8 mouse cellular contexts compared by ENCODE assay signal in the genomic region with DNA sequence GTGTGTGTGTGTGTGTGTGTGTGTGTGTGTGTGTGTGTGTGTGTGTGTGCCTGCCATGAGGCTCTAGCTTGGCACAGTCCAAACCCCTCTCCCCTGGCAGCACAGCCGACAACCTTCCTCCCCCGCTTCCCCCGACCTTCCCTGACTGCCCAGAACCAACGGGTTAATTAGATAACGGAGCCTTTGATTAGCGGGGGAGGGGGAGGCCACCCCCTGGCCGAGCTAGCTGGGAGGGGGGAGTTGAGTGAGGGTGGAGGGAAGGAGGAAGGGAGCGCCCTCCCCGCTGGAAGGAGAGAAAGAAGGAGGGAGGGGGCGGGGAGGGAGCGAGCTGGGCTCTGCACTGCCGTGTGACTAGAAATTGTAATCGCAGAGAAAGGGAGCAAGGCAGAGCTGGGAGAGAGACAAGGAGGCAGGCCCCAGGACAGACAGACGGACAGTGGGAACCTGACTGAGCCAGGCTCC. TPM values are rescaled to one million over a fixed set of nuclear protein-coding genes. Genes with fewer than 3 reads are reported as not detected.
DNase-seq lines count a peak whose midpoint lies in the region; ATAC-seq and TF ChIP-seq lines count a peak whose summit lies in the region.

No protein-coding gene starts in this region.

- H3K9ac ChIP-seq in lung, embryonic 16.5 days (ENCODE audit: low read length) = peak overlapping the region; percentile 27
- H3K9ac ChIP-seq in hindbrain, embryonic 16.5 days (ENCODE audit: low read depth, low read length) = peak overlapping the region; percentile 95
- peak overlapping the region; percentile 100 for H3K9ac ChIP-seq in midbrain, postnatal 0 days (replicated peaks; ENCODE audit: low read length, poor library complexity, severe bottlenecking)

- under 1% methylated on average over 12 of the region's 14 CpGs for WGBS in lung, embryonic 16.5 days
- WGBS in embryonic facial prominence, embryonic 10.5 days = 1% methylated on average over 14 of the region's 14 CpGs
- WGBS in hindbrain, embryonic 16.5 days = 0% methylated on average over 14 of the region's 14 CpGs
- 0% methylated on average over 14 of the region's 14 CpGs for WGBS in midbrain, postnatal 0 days

- DNase-seq in lung, postnatal 14 days = no peak
- DNase-seq in embryonic facial prominence, embryonic 10.5 days (ENCODE audit: low spot score) = peak; percentile 57
- peak; percentile 91 for DNase-seq in midbrain, postnatal 0 days (ENCODE audit: low spot score)
- DNase-seq in adrenal gland, adult 2 months = no peak
- DNase-seq in ovary, postnatal 36 days (ENCODE audit: low spot score) = no peak

- H3K36me3 ChIP-seq in lung, embryonic 16.5 days (ENCODE audit: control insufficient read depth, insufficient read depth, low read length) = no peaks in the 10 kb centered on the region
- H3K36me3 ChIP-seq in embryonic facial prominence, embryonic 10.5 days (replicated peaks) = peaks cover 17% of the 10 kb centered on the region; the same call in 1 of the 2 replicates
- H3K36me3 ChIP-seq in hindbrain, embryonic 16.5 days (ENCODE audit: control insufficient read depth, insufficient read depth, low read length) = 0 out of 2 replicates have a peak, but pooled peaks cover 6% of the 10 kb centered on the region
- peaks cover 11% of the 10 kb centered on the region; the same call in 1 of the 2 replicates for H3K36me3 ChIP-seq in midbrain, postnatal 0 days (ENCODE audit: insufficient read depth, low read length)

- H3K27me3 ChIP-seq in lung, embryonic 16.5 days (ENCODE audit: control insufficient read depth, insufficient read depth, low read depth, low read length) = peaks cover 66% of the 10 kb centered on the region
- H3K27me3 ChIP-seq in embryonic facial prominence, embryonic 10.5 days (replicated peaks; ENCODE audit: low read depth, poor library complexity, severe bottlenecking) = peaks cover 93% of the 10 kb centered on the region
- no peaks in the 10 kb centered on the region for H3K27me3 ChIP-seq in hindbrain, embryonic 16.5 days (replicated peaks; ENCODE audit: control insufficient read depth, insufficient read depth, low read length)
- H3K27me3 ChIP-seq in midbrain, postnatal 0 days (ENCODE audit: insufficient read depth, low read length) = no peaks in the 10 kb centered on the region

- ATAC-seq in lung, embryonic 16.5 days (ENCODE audit: low read depth) = peak; percentile 49; the same call in 1 of the 2 replicates
- ATAC-seq in hindbrain, embryonic 16.5 days = peak; percentile 80
- ATAC-seq in midbrain, postnatal 0 days (ENCODE audit: low FRiP score) = peak; percentile 76
- no peak for ATAC-seq in CD4-positive, CD25-positive, alpha-beta regulatory T cell, adult 4 months

- peak overlapping the region; percentile 44 for H3K4me2 ChIP-seq in lung, embryonic 16.5 days (ENCODE audit: low read depth, low read length)
- H3K4me2 ChIP-seq in hindbrain, embryonic 16.5 days (ENCODE audit: low read length) = peak overlapping the region; percentile 85
- H3K4me2 ChIP-seq in midbrain, postnatal 0 days (ENCODE audit: low read depth, low read length, poor library complexity, severe bottlenecking) = peak overlapping the region; percentile 86

- H3K4me1 ChIP-seq in lung, embryonic 16.5 days (replicated peaks; ENCODE audit: control insufficient read depth, insufficient read depth, low read length) = 0 out of 2 replicates have a peak, but pooled peaks cover 5% of the 10 kb centered on the region
- H3K4me1 ChIP-seq in embryonic facial prominence, embryonic 10.5 days = peaks cover 40% of the 10 kb centered on the region
- peaks cover 38% of the 10 kb centered on the region for H3K4me1 ChIP-seq in hindbrain, embryonic 16.5 days (ENCODE audit: control insufficient read depth, insufficient read depth, low read depth, low read length)
- H3K4me1 ChIP-seq in midbrain, postnatal 0 days (ENCODE audit: insufficient read depth, low read length) = peaks cover 17% of the 10 kb centered on the region

- H3K4me3 ChIP-seq in lung, embryonic 16.5 days (ENCODE audit: low read length) = peak overlapping the region; percentile 40
- H3K4me3 ChIP-seq in embryonic facial prominence, embryonic 10.5 days = peak overlapping the region; percentile 58
- peak overlapping the region; percentile 74 for H3K4me3 ChIP-seq in hindbrain, embryonic 16.5 days (ENCODE audit: low read length)
- H3K4me3 ChIP-seq in midbrain, postnatal 0 days (ENCODE audit: low read depth, low read length) = peak overlapping the region; percentile 77

- no peak for TF ChIP-seq CTCF in midbrain, postnatal 0 days (IDR thresholded peaks at IDR 0.05)

- no peak overlapping the region for H3K27ac ChIP-seq in lung, embryonic 16.5 days (ENCODE audit: low read length)
- peak overlapping the region; percentile 88 for H3K27ac ChIP-seq in embryonic facial prominence, embryonic 10.5 days (replicated peaks)
- peak overlapping the region; percentile 97 for H3K27ac ChIP-seq in hindbrain, embryonic 16.5 days (ENCODE audit: low read depth, low read length)
- H3K27ac ChIP-seq in midbrain, postnatal 0 days (ENCODE audit: low read depth, low read length) = peak overlapping the region; percentile 99

- H3K9me3 ChIP-seq in lung, embryonic 16.5 days (ENCODE audit: control insufficient read depth, low read length) = no peaks in the 10 kb centered on the region
- no peaks in the 10 kb centered on the region for H3K9me3 ChIP-seq in embryonic facial prominence, embryonic 10.5 days
- no peaks in the 10 kb centered on the region for H3K9me3 ChIP-seq in hindbrain, embryonic 16.5 days (ENCODE audit: control insufficient read depth, low read length)
- H3K9me3 ChIP-seq in midbrain, postnatal 0 days (ENCODE audit: low read length) = no peaks in the 10 kb centered on the region

RNA-seq across cellular contexts. Expression of a gene that starts 12.9 kb away (rescaled TPM):
- 0.36 and 0.57 TPM in 2 replicates for polyA plus RNA-seq in lung, embryonic 16.5 days (2015; fragmentation: Nextera tagmentation; extraction: Ambion mirVana)
- 0.68 and 1.1 TPM in 2 replicates for polyA plus RNA-seq in embryonic facial prominence, embryonic 10.5 days (2016; fragmentation: Nextera tagmentation; extraction: Ambion mirVana)
- polyA plus RNA-seq in hindbrain, embryonic 16.5 days (2015; fragmentation: Nextera tagmentation; extraction: Ambion mirVana) = 12.4 and 12.6 TPM in 2 replicates
- total RNA-seq in midbrain, postnatal 0 days (2014; rRNA removed) = 589 and 657 TPM in 2 replicates
- 24.2 and 26.9 TPM in 2 replicates for polyA plus RNA-seq in midbrain, postnatal 0 days (2015; fragmentation: Nextera tagmentation; extraction: Ambion mirVana)
- total RNA-seq in adrenal gland, adult 2 months (2021) = 1 to 10 TPM; 5.1 to 8.5 TPM
- 10.3 and 16.3 TPM in 2 replicates for polyA plus RNA-seq in adrenal gland, adult 2 months (2012; rRNA removed)
- polyA plus RNA-seq in CD4-positive, CD25-positive, alpha-beta regulatory T cell, adult 4 months (2017; shearing (Covaris generic)) = not detected

RNA-seq across cellular contexts. Expression of a gene that starts 23.5 kb away (rescaled TPM):
- 0.62 and 1.3 TPM in 2 replicates for polyA plus RNA-seq in lung, embryonic 16.5 days (2015; fragmentation: Nextera tagmentation; extraction: Ambion mirVana)
- polyA plus RNA-seq in embryonic facial prominence, embryonic 10.5 days (2016; fragmentation: Nextera tagmentation; extraction: Ambion mirVana) = 0.64 TPM in 1 of 2 replicates, not detected in the other
- polyA plus RNA-seq in hindbrain, embryonic 16.5 days (2015; fragmentation: Nextera tagmentation; extraction: Ambion mirVana) = 3.1 and 3.9 TPM in 2 replicates
- total RNA-seq in midbrain, postnatal 0 days (2014; rRNA removed) = 7.1 and 11.8 TPM in 2 replicates
- polyA plus RNA-seq in midbrain, postnatal 0 days (2015; fragmentation: Nextera tagmentation; extraction: Ambion mirVana) = 2.1 and 3.7 TPM in 2 replicates
- total RNA-seq in adrenal gland, adult 2 months (2021) = under 1 TPM in 1 of 2 experiments, not detected in 1; 0.75 TPM
- 0.91 and 2.4 TPM in 2 replicates for polyA plus RNA-seq in adrenal gland, adult 2 months (2012; rRNA removed)
- polyA plus RNA-seq in CD4-positive, CD25-positive, alpha-beta regulatory T cell, adult 4 months (2017; shearing (Covaris generic)) = under 1 TPM in 1 of 2 experiments, not detected in 1; 0.73 TPM

RNA-seq across cellular contexts. Expression of a gene that starts 26.1 kb away (rescaled TPM):
- polyA plus RNA-seq in lung, embryonic 16.5 days (2015; fragmentation: Nextera tagmentation; extraction: Ambion mirVana) = 115 and 116 TPM in 2 replicates
- polyA plus RNA-seq in embryonic facial prominence, embryonic 10.5 days (2016; fragmentation: Nextera tagmentation; extraction: Ambion mirVana) = 80.3 and 85.1 TPM in 2 replicates
- polyA plus RNA-seq in hindbrain, embryonic 16.5 days (2015; fragmentation: Nextera tagmentation; extraction: Ambion mirVana) = 42.5 and 46.2 TPM in 2 replicates
- 25.5 and 38.5 TPM in 2 replicates for total RNA-seq in midbrain, postnatal 0 days (2014; rRNA removed)
- polyA plus RNA-seq in midbrain, postnatal 0 days (2015; fragmentation: Nextera tagmentation; extraction: Ambion mirVana) = 22.7 and 25.4 TPM in 2 replicates
- total RNA-seq in adrenal gland, adult 2 months (2021) = 10 to 100 TPM; 51.2 to 61.7 TPM
- polyA plus RNA-seq in adrenal gland, adult 2 months (2012; rRNA removed) = 171 and 179 TPM in 2 replicates
- 10 to 100 TPM; 54.9 to 76.4 TPM for polyA plus RNA-seq in CD4-positive, CD25-positive, alpha-beta regulatory T cell, adult 4 months (2017; shearing (Covaris generic))

RNA-seq across cellular contexts. Expression of a gene that starts 54.6 kb away (rescaled TPM):
- 94.0 TPM in 2 replicates for polyA plus RNA-seq in lung, embryonic 16.5 days (2015; fragmentation: Nextera tagmentation; extraction: Ambion mirVana)
- polyA plus RNA-seq in embryonic facial prominence, embryonic 10.5 days (2016; fragmentation: Nextera tagmentation; extraction: Ambion mirVana) = 82.7 and 85.8 TPM in 2 replicates
- polyA plus RNA-seq in hindbrain, embryonic 16.5 days (2015; fragmentation: Nextera tagmentation; extraction: Ambion mirVana) = 145 and 150 TPM in 2 replicates
- total RNA-seq in midbrain, postnatal 0 days (2014; rRNA removed) = 247 and 273 TPM in 2 replicates
- polyA plus RNA-seq in midbrain, postnatal 0 days (2015; fragmentation: Nextera tagmentation; extraction: Ambion mirVana) = 150 and 154 TPM in 2 replicates
- 100 to 1,000 TPM in 1 of 2 experiments, 10 to 100 TPM in 1; 77.9 to 101 TPM for total RNA-seq in adrenal gland, adult 2 months (2021)
- polyA plus RNA-seq in adrenal gland, adult 2 months (2012; rRNA removed) = 516 and 555 TPM in 2 replicates
- 10 to 100 TPM; 15.2 to 16.1 TPM for polyA plus RNA-seq in CD4-positive, CD25-positive, alpha-beta regulatory T cell, adult 4 months (2017; shearing (Covaris generic))

RNA-seq across cellular contexts. Expression of a gene that starts 54.7 kb away (rescaled TPM):
- polyA plus RNA-seq in lung, embryonic 16.5 days (2015; fragmentation: Nextera tagmentation; extraction: Ambion mirVana) = 9.5 and 9.9 TPM in 2 replicates
- 13.5 and 14.4 TPM in 2 replicates for polyA plus RNA-seq in embryonic facial prominence, embryonic 10.5 days (2016; fragmentation: Nextera tagmentation; extraction: Ambion mirVana)
- polyA plus RNA-seq in hindbrain, embryonic 16.5 days (2015; fragmentation: Nextera tagmentation; extraction: Ambion mirVana) = 20.4 and 23.7 TPM in 2 replicates
- 18.5 and 19.3 TPM in 2 replicates for total RNA-seq in midbrain, postnatal 0 days (2014; rRNA removed)
- polyA plus RNA-seq in midbrain, postnatal 0 days (2015; fragmentation: Nextera tagmentation; extraction: Ambion mirVana) = 23.8 and 27.7 TPM in 2 replicates
- total RNA-seq in adrenal gland, adult 2 months (2021) = 1 to 10 TPM; 8.3 to 9.1 TPM
- 28.6 and 30.9 TPM in 2 replicates for polyA plus RNA-seq in adrenal gland, adult 2 months (2012; rRNA removed)
- polyA plus RNA-seq in CD4-positive, CD25-positive, alpha-beta regulatory T cell, adult 4 months (2017; shearing (Covaris generic)) = 1 to 10 TPM; 3.9 to 5.4 TPM

Comparison
In these comparisons a context has a peak if more than half of its experiments do, and no peak if none do; other contexts are left out.
1. H3K9ac ChIP-seq: peak in every context shown above with its lines; median percentile 100 in midbrain, postnatal 0 days; 95 in hindbrain, embryonic 16.5 days; 27 in lung, embryonic 16.5 days.
2. DNase-seq: peak in embryonic facial prominence, embryonic 10.5 days (single experiment) and midbrain, postnatal 0 days (single experiment); none in lung, postnatal 14 days (single experiment), adrenal gland, adult 2 months (single experiment) and ovary, postnatal 36 days (single experiment).
3. Peak in every context shown above with its lines, with median percentiles within 50 percentile points of each other: H3K4me2 ChIP-seq and H3K4me3 ChIP-seq.